Mouse (Mus musculus): ENCODE data around the gene Sec24d.

Gene Sec24d

GRCm38 (mm10) chr3:123391180-123391579 is 123.9 kb downstream of the Sec24d start:
- DNase-seq (ENCODE audit: extremely low read depth, low read depth, low spot score): no peak

- no peak for DNase-seq (ENCODE audit: extremely low read depth, low read depth, low spot score)
These were observed 128.4 kb downstream of the Sec24d start for GRCm38 (mm10) chr3:123395611-123396010.

GRCm38 (mm10) chr3:123397562-123398481 is 130.6 kb downstream of the Sec24d start:
- DNase-seq (ENCODE audit: extremely low read depth, low read depth, low spot score): no peak

DNA sequence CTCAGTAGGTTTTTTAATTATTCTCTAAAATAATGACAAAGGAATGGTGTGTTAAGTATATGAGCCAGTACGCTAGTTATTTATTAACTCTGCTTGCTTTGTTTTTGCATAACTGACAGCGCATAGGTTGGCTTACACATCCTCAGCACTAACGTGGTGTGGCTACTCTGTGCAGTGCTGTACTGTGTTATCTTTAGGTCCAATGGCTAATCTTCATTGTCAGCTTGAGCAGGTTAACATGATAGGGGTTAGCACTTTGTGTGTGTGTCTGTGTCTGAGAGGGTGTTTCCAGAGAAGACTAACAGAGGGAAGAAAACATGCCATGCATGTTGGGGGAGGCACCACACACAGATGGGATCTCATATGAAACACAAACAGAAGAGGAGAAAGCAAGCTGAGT is 137.7 kb downstream of the Sec24d start:
- no peak for DNase-seq (ENCODE audit: extremely low read depth, low read depth, low spot score)

DNA sequence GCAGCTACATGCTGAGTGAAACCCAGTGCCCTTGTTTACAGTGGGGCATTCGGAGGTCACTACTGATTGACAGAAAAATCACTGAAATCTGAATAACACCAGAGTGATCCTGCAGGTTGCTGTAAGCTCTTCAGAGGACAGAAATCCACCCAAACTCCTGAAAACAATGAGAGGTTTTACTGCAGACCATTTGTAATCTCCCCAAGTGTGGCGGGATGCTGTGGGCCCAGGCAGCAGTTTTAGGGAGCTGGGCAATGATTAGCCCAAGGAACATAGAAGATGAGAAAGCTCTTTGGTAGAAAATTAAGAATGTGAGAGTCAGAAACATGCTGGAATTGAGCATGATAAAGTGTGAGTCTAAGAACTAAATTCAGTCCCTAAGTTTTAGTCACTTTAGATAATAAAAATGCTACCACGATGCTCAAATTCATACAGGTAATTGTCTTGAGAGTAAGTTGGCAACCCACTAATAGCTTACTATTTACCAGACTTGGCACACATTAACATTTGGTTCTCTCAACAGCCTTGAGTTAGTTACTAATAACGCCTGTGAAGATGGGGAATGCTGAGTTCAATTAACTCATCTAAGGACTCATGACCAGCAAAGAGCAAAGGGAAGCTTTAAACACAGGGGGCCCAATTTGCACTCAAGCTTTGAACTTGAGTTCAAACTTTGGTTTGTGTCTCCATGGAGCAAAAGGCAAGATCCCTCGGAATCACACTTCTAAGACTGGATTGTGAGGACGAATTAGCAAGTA is 144.7 kb downstream of the Sec24d start:
- DNase-seq (ENCODE audit: extremely low read depth, low read depth, low spot score): no peak

DNA sequence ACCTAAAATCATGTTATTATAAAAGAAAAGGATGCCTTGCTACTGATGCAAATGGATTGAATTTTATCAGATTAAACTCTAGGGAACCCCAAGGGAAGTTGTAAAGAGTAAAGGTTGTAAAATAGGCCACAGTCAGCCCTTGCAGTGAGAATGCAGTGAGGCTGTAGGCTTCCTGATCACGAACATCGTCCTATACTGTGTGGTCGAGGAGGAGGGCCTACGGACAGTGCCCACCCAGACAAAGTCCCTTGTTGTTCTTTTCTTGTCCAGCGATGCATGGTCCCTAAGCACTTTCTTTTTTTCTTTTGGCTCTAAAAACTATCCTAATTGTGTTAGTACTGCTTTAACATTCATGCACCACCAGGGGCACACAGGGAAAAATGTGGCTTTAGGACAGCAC is 145.9 kb downstream of the Sec24d start:
- DNase-seq (ENCODE audit: extremely low read depth, low read depth, low spot score): no peak

Measured in fat pad, adult 2 months (tissue).